Mouse (Mus musculus): ENCODE results near the gene Ect2l.
A peak's percentile ranks its signal among the peaks of the same experiment; 100 is the strongest.

The Ect2l gene

GRCm38 (mm10) chr10:18210726-18211125, at the start of gene Ect2l:
TSS of gene Ect2l (minus strand) at chr10:18210890.
- no peak for DNase-seq (ENCODE audit: low read depth, low spot score)

- DNase-seq (ENCODE audit: low read depth, low spot score): no peak
Measured at GRCm38 (mm10) chr10:18251345-18251744, 40.7 kb upstream of the Ect2l start.

GRCm38 (mm10) chr10:18243614-18244013, 32.9 kb upstream of the Ect2l start:
- DNase-seq (ENCODE audit: low read depth, low spot score): peak; percentile 21

GRCm38 (mm10) chr10:18237191-18237590, 26.5 kb upstream of the Ect2l start:
- DNase-seq (ENCODE audit: low read depth, low spot score): peak; percentile 34

GRCm38 (mm10) chr10:18236328-18236927, 25.7 kb upstream of the Ect2l start:
- peak; percentile 19 for DNase-seq (ENCODE audit: low read depth, low spot score)

GRCm38 (mm10) chr10:18235402-18235747, 24.7 kb upstream of the Ect2l start:
- DNase-seq (ENCODE audit: low read depth, low spot score): no peak

GRCm38 (mm10) chr10:18234560-18235401, 24.1 kb upstream of the Ect2l start, which contains the start of gene Ccdc28a:
TSS of gene Ccdc28a (minus strand) at chr10:18234998.
- DNase-seq (ENCODE audit: low read depth, low spot score): peak; percentile 97

- DNase-seq (ENCODE audit: low read depth, low spot score): peak; percentile 46
Measured at GRCm38 (mm10) chr10:18233891-18234290, 23.2 kb upstream of the Ect2l start.

- DNase-seq (ENCODE audit: low read depth, low spot score): no peak
Measured at GRCm38 (mm10) chr10:18224386-18224785, 13.7 kb upstream of the Ect2l start.

GRCm38 (mm10) chr10:18219351-18219750, 8.7 kb upstream of the Ect2l start:
- DNase-seq (ENCODE audit: low read depth, low spot score): no peak

- DNase-seq (ENCODE audit: low read depth, low spot score): no peak
Measured at GRCm38 (mm10) chr10:18214124-18214523, 3.4 kb upstream of the Ect2l start.

GRCm38 (mm10) chr10:18213373-18213772, 2.7 kb upstream of the Ect2l start:
- DNase-seq (ENCODE audit: low read depth, low spot score): no peak

GRCm38 (mm10) chr10:18210119-18210518, 571 bp downstream of the Ect2l start:
- no peak for DNase-seq (ENCODE audit: low read depth, low spot score)

GRCm38 (mm10) chr10:18204067-18204466, 6.6 kb downstream of the Ect2l start:
- DNase-seq (ENCODE audit: low read depth, low spot score): no peak

GRCm38 (mm10) chr10:18202401-18202800, 8.3 kb downstream of the Ect2l start:
- no peak for DNase-seq (ENCODE audit: low read depth, low spot score)

- no peak for DNase-seq (ENCODE audit: low read depth, low spot score)
Measured at GRCm38 (mm10) chr10:18200656-18201055, 10.0 kb downstream of the Ect2l start.

GRCm38 (mm10) chr10:18199919-18200318, 10.8 kb downstream of the Ect2l start:
- DNase-seq (ENCODE audit: low read depth, low spot score): no peak

GRCm38 (mm10) chr10:18198286-18199015, 12.2 kb downstream of the Ect2l start:
- no peak for DNase-seq (ENCODE audit: low read depth, low spot score)

GRCm38 (mm10) chr10:18197206-18197979, 13.3 kb downstream of the Ect2l start:
- peak; percentile 89 for DNase-seq (ENCODE audit: low read depth, low spot score)

GRCm38 (mm10) chr10:18194737-18195141, 16.0 kb downstream of the Ect2l start:
- DNase-seq (ENCODE audit: low read depth, low spot score): no peak

GRCm38 (mm10) chr10:18194156-18194555, 16.5 kb downstream of the Ect2l start:
- no peak for DNase-seq (ENCODE audit: low read depth, low spot score)

- DNase-seq (ENCODE audit: low read depth, low spot score): no peak
Measured at GRCm38 (mm10) chr10:18193221-18193620, 17.5 kb downstream of the Ect2l start.

Measured in 3T3-L1 (cell line).